Mouse (Mus musculus) lung, postnatal 14 days (tissue): Measurements from ENCODE around the gene Pcca.

Experiments used
- DNase-seq: peaks from one replicate; pipeline ENCODE4 v3.0.0; 2021

Gene Pcca

GRCm38 (mm10) chr14:122891470-122891968 is 357.4 kb downstream of the Pcca start:
- no peak for DNase-seq

DNA sequence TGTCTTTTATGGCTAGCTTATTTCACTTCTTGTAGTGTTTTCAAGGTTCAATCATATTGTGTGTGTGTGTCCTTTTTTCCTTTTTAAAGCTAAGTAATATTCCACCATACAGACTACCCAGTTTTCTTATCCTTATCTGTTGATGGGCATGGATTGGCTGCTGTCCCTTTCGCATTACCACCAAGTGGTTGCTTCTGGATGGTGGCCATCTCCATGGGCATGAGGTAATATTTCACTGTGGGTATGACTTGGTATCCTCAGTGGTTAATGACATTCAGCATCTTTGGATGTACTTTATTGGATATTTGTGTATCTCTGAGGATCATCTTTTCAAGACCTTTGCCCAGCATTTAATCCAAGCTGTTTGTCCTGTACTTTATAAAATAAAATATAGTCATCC is 362.0 kb downstream of the Pcca start:
- no peak for DNase-seq

- no peak for DNase-seq
Observed at GRCm38 (mm10) chr14:122898550-122898949, 364.4 kb downstream of the Pcca start.

GRCm38 (mm10) chr14:122900679-122901078 is 366.6 kb downstream of the Pcca start:
- no peak for DNase-seq

DNA sequence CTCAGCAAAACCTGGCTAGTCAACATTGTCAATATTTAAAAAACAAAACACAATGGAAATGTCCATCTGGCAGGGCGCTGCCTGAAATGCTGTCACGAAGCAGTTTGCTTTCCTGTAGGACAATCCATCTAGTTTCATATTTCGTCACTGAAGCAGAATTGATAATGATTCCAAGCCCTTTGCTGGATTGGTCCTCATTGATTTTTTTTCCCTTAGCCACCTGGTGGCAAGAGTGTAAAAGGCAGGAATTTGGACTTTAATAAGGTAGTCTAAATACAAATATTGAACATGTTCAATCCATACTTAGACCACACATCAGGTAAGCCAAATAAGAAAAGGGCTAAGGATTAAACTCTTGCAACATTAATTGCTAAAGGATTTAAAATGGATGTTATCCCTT is 367.1 kb downstream of the Pcca start:
- no peak for DNase-seq

- no peak for DNase-seq
Observed at GRCm38 (mm10) chr14:122901715-122902114, 367.6 kb downstream of the Pcca start.

DNA sequence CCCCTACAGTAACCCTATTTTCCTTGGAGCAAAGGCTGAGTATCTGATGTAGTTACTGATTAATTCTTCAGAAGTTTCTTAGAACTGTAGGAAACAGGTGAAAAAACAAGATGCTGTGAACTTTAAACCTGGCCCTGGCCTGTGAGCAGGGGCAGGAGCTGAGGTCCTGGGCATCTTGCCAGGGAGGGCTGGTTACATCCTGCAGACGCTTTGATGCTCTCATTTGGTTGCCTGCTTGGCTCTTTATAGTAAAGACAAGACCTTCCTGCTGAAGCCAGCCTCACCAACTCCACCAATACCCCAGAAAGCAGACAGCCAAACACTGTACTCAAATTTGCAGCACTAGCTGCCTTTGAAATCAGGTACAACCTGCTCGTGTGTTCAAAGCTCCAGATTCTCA is 368.0 kb downstream of the Pcca start:
- DNase-seq, result peak; percentile 36

- DNase-seq, result peak; percentile 80
Observed at GRCm38 (mm10) chr14:122902884-122903283, 368.8 kb downstream of the Pcca start.

- peak; percentile 7 for DNase-seq
Observed at GRCm38 (mm10) chr14:122903923-122904351, 369.8 kb downstream of the Pcca start.

- DNase-seq, result no peak
Observed at GRCm38 (mm10) chr14:122905007-122905406, 370.9 kb downstream of the Pcca start.

GRCm38 (mm10) chr14:122908075-122908474 is 374.0 kb downstream of the Pcca start:
- DNase-seq, result no peak

DNA sequence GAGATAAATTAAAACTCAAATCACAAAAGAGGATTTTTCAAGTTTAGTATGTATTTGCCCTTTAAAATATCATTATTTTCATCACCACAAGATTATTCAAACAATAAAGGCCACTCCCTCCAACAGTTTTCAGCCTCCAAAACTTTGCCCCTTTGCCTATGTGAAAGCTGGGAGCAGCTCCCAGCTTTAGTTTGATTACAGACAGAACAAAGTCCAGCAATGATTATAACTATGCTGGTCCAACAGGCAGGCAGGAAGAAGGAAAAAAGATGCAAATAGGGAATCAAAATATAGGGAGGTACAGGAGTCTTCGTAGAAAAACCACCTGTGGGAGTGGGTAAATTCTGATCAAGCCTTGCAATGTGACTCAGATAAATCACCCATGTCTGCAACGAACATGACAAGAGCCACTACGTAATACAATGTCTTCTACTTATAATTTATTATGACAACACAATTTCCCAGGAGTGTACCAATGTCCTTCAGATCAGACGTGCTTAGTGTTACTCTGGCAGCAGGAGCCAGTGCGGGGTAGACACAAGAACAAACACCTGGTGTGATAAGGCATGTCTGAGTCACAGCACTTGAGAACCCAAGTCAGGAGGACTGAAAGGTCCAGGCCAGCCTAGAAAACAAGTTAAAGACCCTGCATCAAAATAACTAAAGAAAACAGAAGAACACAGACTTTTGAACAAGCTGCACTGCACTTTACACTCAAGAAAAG is 375.4 kb downstream of the Pcca start:
- DNase-seq, result no peak

DNA sequence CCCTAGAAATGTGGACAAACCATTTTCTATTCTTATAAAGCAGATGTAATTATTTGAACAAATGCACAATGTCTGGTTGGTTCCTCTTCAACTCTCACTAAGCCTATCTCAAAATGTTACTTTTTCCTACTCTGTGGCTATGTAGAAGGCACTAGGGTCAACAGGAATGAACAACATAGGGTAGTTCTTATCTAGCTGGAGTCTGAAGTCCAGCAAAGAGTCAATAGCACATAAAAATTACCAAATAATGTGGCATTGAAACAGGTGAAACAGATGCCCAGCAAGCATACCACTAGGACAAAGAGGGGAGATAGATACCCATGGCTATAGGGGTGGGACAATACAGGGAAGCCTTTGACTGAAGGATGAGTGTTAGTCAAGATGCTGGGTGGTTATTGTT is 377.1 kb downstream of the Pcca start:
- DNase-seq, result no peak

DNA sequence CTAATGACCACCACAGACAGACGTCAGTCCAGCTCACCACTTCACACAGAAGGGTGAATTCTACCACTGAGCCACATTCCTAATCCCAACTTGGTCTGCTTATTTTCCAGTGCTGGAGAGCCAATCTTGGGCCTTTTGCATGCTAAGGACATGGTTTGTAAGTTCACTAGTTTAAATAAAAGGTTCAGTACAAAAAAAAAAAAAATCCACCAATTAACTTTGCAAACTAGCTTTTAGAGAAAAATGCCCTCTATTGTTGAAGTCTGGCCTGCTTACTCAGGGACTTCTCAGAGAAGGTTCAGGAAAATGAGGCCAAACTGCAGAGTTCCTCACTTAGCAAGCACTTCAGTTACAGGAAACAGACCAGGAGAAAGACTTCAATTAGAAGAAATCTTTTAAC is 378.0 kb downstream of the Pcca start:
- DNase-seq, result no peak

DNA sequence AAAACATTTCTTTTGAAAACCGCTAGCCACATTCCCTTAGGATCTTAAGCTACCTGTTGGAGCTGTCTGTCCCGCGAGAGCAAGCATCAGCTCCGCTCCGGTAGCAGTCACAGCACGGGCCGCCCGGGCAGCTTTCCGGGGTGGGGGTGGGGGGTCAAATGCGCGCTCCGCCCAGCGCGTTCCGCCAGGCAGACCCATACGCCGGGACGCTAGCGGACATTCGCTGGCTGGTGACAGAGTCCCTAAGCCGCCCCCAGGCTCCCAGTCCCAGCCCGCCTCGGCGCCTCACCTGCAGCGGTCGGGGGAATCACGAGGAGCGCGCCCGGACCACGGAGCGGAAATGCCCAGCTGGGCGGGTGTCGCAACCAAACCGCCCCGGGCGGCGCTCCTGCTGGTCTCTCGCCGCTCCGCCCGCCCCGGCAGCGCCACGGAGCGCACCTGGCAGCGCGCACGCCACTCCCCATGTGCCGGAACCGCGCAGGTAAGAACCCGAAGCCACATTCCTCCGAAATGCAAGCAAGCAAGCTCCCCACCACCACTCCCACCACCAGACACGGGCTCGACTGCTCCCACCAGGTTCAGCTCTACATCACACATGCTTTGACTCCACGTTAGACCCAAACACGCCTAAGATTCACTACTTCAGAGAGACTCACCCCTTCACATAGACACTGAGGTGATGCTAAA is 378.8 kb downstream of the Pcca start:
- peak; percentile 70 for DNase-seq

DNA sequence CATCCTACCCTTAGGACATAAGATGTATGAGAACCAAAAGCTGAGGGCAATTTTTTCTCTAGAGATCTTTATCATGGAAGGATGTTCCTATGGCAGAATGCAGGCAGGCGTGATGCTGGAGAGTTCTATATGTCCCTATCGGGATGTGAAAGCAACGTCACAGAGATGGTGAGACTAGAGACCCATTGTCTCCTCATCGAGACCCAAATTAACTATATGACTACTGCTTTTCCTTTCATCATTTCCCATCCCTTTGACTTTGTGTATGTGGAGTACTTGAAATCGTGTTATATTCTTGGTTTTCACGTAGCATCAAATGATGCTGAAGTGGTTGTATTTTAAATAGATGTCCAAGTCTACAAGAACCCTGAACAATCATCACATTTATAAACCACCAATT is 379.5 kb downstream of the Pcca start, which contains the start of gene Ggact:
Gene Ggact, minus strand, starts transcription at position 101 of the 400 bp plus-strand sequence.
- no peak for DNase-seq

DNA sequence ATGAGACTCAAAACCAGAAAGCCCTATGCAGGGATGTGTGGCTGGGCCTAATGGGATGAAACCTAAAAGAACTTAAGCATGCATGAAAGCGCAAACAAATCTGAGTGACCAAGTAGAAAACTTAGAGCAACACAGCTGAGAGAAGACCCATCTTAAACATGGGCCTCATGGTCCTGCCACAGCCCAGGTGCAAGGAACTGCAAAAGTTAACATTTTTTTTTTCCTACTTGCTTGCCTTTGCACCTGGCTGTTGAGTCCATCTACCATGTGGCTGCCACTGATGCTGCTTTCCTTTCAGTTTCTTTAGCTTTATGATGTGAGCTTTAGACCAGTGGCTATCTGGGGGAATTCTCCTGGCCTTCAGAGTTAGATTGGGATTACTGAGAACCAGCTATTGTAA is 383.6 kb downstream of the Pcca start:
- no peak for DNase-seq

DNA sequence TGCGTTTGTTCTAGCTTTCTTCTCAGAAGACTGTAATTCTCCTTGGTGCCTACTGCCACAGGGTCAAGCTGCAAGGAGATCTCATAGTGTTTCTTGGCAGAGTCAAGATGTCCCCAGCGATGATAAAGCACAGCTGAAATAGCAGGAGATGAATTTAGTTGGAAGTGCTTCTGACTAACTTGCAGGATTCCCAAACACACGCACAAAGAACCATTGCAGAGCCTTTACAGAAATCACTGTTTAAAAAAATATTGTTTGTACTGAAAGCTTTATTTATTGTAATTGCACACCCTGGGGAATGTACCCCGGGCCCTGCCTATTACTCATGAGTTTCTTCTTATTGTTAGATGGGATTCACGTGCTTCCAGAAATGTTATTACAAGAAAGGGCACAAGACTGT is 385.9 kb downstream of the Pcca start:
- DNase-seq, result no peak

GRCm38 (mm10) chr14:122936460-122936859 is 402.3 kb downstream of the Pcca start:
- no peak for DNase-seq
